Mouse (Mus musculus) brain, embryonic 14.5 days (tissue): ENCODE data around the gene Arhgap17. TPM values are rescaled to one million over a fixed set of nuclear protein-coding genes. Genes with fewer than 3 reads are reported as not detected.

Experiments used
- DNase-seq: peaks from one replicate; pipeline ENCODE4 v3.0.0-alpha.2; 2011; ENCODE audit warnings: low read depth
- CTCF ChIP-seq: fragments of 200-500 bp; IDR thresholded peaks from 2 replicates; pipeline ENCODE4 v1.5.1; 2012; ENCODE audit warnings: inconsistent platforms, mild to moderate bottlenecking, moderate library complexity, borderline replicate concordance; ENCODE audit not compliant: insufficient read depth, insufficient read length; ENCODE audit errors: extremely low read depth
- POLR2A ChIP-seq: fragments of 200-500 bp; IDR thresholded peaks from 2 replicates; pipeline ENCODE4 v1.6.1; 2012; ENCODE audit warnings: mild to moderate bottlenecking, inconsistent platforms, borderline replicate concordance; ENCODE audit not compliant: poor library complexity, insufficient read depth, insufficient read length, severe bottlenecking; ENCODE audit errors: extremely low read depth
- polyA plus RNA-seq: library from polyadenylated mRNA; depleted of rRNA; stranded (reverse); fragments of >200 nt; gene quantifications from 2 replicates; pipeline ENCODE4 v1.2.3, GENCODE M21; 2012; rRNA removed

Gene Arhgap17
- 23.2 and 24.4 TPM in 2 replicates for polyA plus RNA-seq

- DNase-seq, result peak; percentile 97
- TF ChIP-seq POLR2A (peak; percentile 59; the same call in 1 of the 2 replicates), CTCF (no peak)
These were observed at the start of gene Arhgap17, which contains the start of gene Lcmt1 for GRCm38 (mm10) chr7:123369759-123370481. TSS of gene Arhgap17 (minus strand) at chr7:123369915. TSS of gene Lcmt1 (plus strand) at chr7:123369784.

GRCm38 (mm10) chr7:123417661-123418060 lies 47.9 kb upstream of the Arhgap17 start:
- no peak for TF ChIP-seq POLR2A
- no peak for TF ChIP-seq CTCF
- DNase-seq, result no peak

- TF ChIP-seq POLR2A (no peak), CTCF (no peak)
- DNase-seq, result no peak
These were observed 47.1 kb upstream of the Arhgap17 start for GRCm38 (mm10) chr7:123416803-123417202.

- no peak for TF ChIP-seq CTCF
- TF ChIP-seq POLR2A, result no peak
- DNase-seq, result peak; percentile 47
These were observed 42.4 kb upstream of the Arhgap17 start for GRCm38 (mm10) chr7:123412143-123412542.

GRCm38 (mm10) chr7:123411109-123411508 lies 41.4 kb upstream of the Arhgap17 start:
- TF ChIP-seq CTCF (no peak), POLR2A (no peak)
- DNase-seq, result no peak

DNA sequence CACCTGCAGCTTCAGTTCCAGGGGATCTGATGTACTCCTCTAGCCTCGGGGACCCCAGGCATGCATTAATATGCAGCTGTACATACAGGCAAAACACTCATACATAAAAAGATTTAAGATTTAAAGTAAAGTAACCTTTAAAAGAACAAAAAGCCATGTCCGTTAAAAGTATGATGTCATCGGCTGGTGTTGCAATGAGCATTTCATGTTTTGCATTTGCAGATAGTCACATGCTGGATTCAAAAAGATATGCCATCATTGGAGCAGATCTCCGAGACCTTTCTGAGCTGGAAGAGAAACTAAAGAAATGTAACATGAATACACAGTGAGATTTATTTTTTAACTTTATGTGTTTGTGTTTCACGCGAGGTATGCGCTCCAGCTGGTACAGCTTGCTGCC lies 40.8 kb upstream of the Arhgap17 start:
- DNase-seq, result no peak
- TF ChIP-seq CTCF (no peak), POLR2A (no peak)

DNA sequence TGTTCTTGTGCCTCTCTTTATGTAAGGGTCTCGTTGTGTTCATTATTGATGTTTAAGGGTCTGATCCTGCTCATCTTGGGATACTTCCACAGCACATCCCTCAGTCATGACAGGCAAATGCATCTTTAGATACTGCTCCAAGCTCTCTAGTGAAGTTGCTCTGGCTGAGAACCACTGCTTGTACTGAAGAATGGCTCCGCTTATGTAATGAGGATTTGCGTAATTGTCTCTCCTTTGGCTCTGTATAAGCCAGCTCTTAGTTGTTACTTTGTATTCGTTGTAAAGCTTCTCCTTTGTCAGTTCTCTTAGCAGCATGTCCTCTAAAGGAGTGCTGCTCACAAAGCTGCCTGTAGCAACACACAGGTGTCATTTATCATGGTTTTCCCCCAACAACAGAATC lies 37.3 kb upstream of the Arhgap17 start:
- no peak for TF ChIP-seq CTCF
- no peak for TF ChIP-seq POLR2A
- no peak for DNase-seq

GRCm38 (mm10) chr7:123405619-123406018 lies 35.9 kb upstream of the Arhgap17 start:
- no peak for TF ChIP-seq POLR2A
- TF ChIP-seq CTCF, result no peak
- DNase-seq, result no peak

DNA sequence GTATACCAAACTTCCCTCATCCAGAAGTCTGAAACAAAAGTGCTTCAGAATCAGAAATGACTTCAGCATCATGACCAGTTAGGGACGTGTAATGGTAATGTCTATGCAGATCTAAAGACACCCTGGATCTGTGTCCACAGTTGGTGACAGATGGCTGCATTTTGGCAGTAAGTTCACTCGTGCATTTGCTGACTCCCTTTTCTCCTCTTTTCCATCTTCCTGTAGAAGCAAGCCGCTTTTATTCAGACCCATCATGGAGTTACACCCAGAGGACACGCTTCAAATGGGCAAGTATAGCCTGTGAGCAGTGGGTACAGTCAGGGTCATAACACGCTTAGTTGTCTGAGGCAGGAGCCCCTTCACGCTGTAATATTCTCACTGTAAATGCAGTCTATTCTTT lies 34.5 kb upstream of the Arhgap17 start:
- DNase-seq, result no peak
- TF ChIP-seq POLR2A (no peak), CTCF (no peak)

DNA sequence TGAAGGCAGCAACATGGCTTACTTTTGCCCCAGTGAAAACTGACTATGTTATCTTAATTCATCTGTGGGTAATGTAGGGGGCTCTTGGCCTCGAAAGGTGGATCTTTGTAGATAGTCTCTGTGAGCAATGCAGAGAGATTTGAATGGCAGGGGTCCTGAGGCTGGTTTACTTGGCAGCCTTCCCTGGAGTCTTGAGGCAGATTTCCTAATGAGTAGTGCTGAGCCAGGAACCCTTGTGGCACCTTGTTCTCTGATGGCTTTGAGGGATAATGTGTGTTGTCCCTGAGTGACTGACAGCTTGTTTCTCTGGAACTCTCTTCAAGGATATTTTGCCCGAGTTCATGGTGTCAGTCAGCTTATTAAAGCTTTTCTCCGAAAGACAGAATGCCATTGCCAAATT lies 31.4 kb upstream of the Arhgap17 start:
- peak; percentile 81 for DNase-seq
- TF ChIP-seq CTCF (no peak), POLR2A (no peak)

GRCm38 (mm10) chr7:123399286-123399685 lies 29.6 kb upstream of the Arhgap17 start:
- no peak for TF ChIP-seq CTCF
- no peak for TF ChIP-seq POLR2A
- no peak for DNase-seq

- peak; percentile 88 for DNase-seq
- TF ChIP-seq POLR2A (no peak), CTCF (peak; percentile 76; the same call in 1 of the 2 replicates)
These were observed 29.1 kb upstream of the Arhgap17 start for GRCm38 (mm10) chr7:123398828-123399227.

DNA sequence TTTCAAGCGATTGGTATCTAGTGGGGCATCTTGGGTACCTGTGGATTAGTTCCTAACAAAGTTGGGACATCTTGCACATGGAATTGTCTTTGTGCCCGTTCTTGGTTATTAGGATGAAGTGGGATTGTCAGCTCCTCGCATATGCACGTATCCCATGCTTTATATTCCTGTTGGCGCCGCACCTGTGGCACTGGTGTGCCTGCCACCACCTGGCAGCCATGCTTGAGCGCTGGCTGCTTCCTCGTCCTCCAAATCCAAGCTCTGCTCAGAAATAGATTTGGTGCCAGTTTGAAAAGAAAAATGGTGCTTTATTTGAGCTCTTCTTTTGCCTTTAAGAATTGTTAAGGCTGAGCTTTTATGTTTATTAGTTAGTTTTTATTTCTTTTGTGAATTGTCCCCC lies 28.2 kb upstream of the Arhgap17 start:
- no peak for DNase-seq
- TF ChIP-seq CTCF, result no peak
- TF ChIP-seq POLR2A, result no peak
